Mouse (Mus musculus) erythroid progenitor cell, adult 5-6 weeks (primary cell): ENCODE results near the gene Samm50. TPM values are rescaled to one million over a fixed set of nuclear protein-coding genes. Genes with fewer than 3 reads are reported as not detected.

Experiments used
- ATAC-seq: replicated peaks from 2 replicates; pipeline ENCODE4 v1.8.0; 2016; ENCODE audit warnings: moderate number of reproducible peaks, mild to moderate bottlenecking, moderate TSS enrichment, inconsistent platforms; ENCODE audit not compliant: poor library complexity, low FRiP score, severe bottlenecking
- total RNA-seq, 2 experiments: library from RNA; stranded (forward) in 1 of 2; stranded (reverse) in 1 of 2; fragments of 150-400 nt in 1 of 2; fragments of 186-747, 209-891 nt in 1 of 2; gene quantifications; 2 replicates each; pipeline versions ENCODE4 v1.2.3 to v1.2.4; 2015 to 2017; ENCODE audit warnings: low replicate concordance in 2 of 2

Gene Samm50
- total RNA-seq, 2 experiments from 2014 or later = 4.1 to 12.6 TPM

DNA sequence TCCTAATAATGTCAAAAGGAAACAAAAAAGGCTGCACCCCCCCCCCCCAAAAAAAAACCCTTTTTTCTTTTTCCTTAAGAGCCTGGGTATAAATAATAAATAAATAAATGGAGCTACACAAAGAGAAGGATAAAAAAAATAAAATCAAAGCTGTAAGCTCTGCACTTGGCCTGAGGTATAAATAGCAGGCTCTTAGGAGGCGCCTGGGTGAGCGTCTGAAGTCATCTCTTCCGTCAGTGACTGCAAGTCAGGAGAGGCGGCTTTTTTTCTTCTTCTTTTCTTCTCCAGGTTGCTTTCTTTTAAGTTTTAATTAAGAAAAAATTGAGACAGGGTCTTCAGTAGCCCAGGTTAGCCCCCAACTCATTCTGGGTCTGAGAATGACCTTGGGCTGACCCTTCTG, 74.2 kb downstream of the Samm50 start:
- no peak for ATAC-seq

Other genes with a start within 250 kb of the Samm50 start
- gene Efcab6, start 126.9 kb upstream of the Samm50 start, total RNA-seq (2015; ENCODE audit: low replicate concordance) = not detected in 2 replicates
- not detected in 2 replicates for gene Efcab6, start 126.9 kb upstream of the Samm50 start, total RNA-seq (2017; ENCODE audit: low replicate concordance)
- not detected in 2 replicates for gene Sult4a1, start 86.5 kb upstream of the Samm50 start, total RNA-seq (2015; ENCODE audit: low replicate concordance)
- gene Sult4a1, start 86.5 kb upstream of the Samm50 start, total RNA-seq (2017; ENCODE audit: low replicate concordance) = not detected in 2 replicates
- gene Pnpla5, start 69.1 kb upstream of the Samm50 start, total RNA-seq (2015; ENCODE audit: low replicate concordance) = not detected in 2 replicates
- gene Pnpla5, start 69.1 kb upstream of the Samm50 start, total RNA-seq (2017; ENCODE audit: low replicate concordance) = not detected in 2 replicates
- gene Pnpla3, start 24.4 kb upstream of the Samm50 start, total RNA-seq (2015; ENCODE audit: low replicate concordance) = not detected in 2 replicates
- gene Pnpla3, start 24.4 kb upstream of the Samm50 start, total RNA-seq (2017; ENCODE audit: low replicate concordance) = not detected in 2 replicates
- gene Parvb, start 39.8 kb downstream of the Samm50 start, total RNA-seq (2015; ENCODE audit: low replicate concordance) = 87.9 and 89.7 TPM in 2 replicates
- gene Parvb, start 39.8 kb downstream of the Samm50 start, total RNA-seq (2017; ENCODE audit: low replicate concordance) = 26.2 and 32.4 TPM in 2 replicates
- gene Parvg, start 131.8 kb downstream of the Samm50 start, total RNA-seq (2015; ENCODE audit: low replicate concordance) = 27.4 and 29.3 TPM in 2 replicates
- 22.2 and 31.4 TPM in 2 replicates for gene Parvg, start 131.8 kb downstream of the Samm50 start, total RNA-seq (2017; ENCODE audit: low replicate concordance)